Mouse (Mus musculus): ENCODE data around the gene Pcid2. TPM values are rescaled to one million over a fixed set of nuclear protein-coding genes. Genes with fewer than 3 reads are reported as not detected.
"Not testable (repeated sequence)": the region's sequence is repeated elsewhere in the genome, so short reads cannot be mapped to it uniquely, and the experiment has no call there.

The Pcid2 gene
- total RNA-seq, 2 experiments from 2014 or later = 7.5 to 8.1 TPM

- intact Hi-C loops (cut with DNase I) = loop anchor here (5.0 to 10.0 kb wide), 2 partner anchors 106 to 431 kb away; partner anchors contain the start of gene Tubgcp3
- peak in 1 of 2 experiments; percentile 35 for DNase-seq
Observed at GRCm38 (mm10) chr8:13105908-13106551, 771 bp upstream of the Pcid2 start.

- DNase-seq = peak; percentile 87 to 91
- intact Hi-C loops (cut with DNase I) = loop anchor here (5.0 to 10.0 kb wide), 2 partner anchors 108 to 430 kb away; partner anchors contain the start of gene Tubgcp3
Observed at GRCm38 (mm10) chr8:13104691-13105086, 570 bp downstream of the Pcid2 start.

GRCm38 (mm10) chr8:13077542-13077941 is 27.7 kb downstream of the Pcid2 start:
- no peak for DNase-seq
- intact Hi-C loops (cut with DNase I) = no loop called here

- intact Hi-C loops (cut with DNase I); DNase-seq: not testable (repeated sequence)
Observed at GRCm38 (mm10) chr8:13075579-13075978, 29.7 kb downstream of the Pcid2 start.

- intact Hi-C loops (cut with DNase I) = no loop called here
- no peak for DNase-seq
Observed at GRCm38 (mm10) chr8:13075044-13075443, 30.2 kb downstream of the Pcid2 start.

- DNase-seq = no peak
- intact Hi-C loops (cut with DNase I) = no loop called here
Observed at GRCm38 (mm10) chr8:13073255-13073654, 32.0 kb downstream of the Pcid2 start.

- intact Hi-C loops (cut with DNase I) = no loop called here
- DNase-seq = no peak
Observed at GRCm38 (mm10) chr8:13063112-13063511, 42.1 kb downstream of the Pcid2 start.

- intact Hi-C loops (cut with DNase I) = no loop called here
- no peak for DNase-seq
Observed at GRCm38 (mm10) chr8:13060441-13061150, 44.7 kb downstream of the Pcid2 start, which contains the start of gene Proz. Gene Proz, plus strand, starts transcription at chr8:13060914.

- intact Hi-C loops (cut with DNase I) = no loop called here
- no peak for DNase-seq
Observed at GRCm38 (mm10) chr8:13057351-13057750, 47.9 kb downstream of the Pcid2 start.

- intact Hi-C loops (cut with DNase I) = loop anchor here (5.0 kb wide), 1 partner anchor 58 kb away; no protein-coding TSS in a partner anchor
- DNase-seq = no peak
Observed at GRCm38 (mm10) chr8:13050550-13050949, 54.7 kb downstream of the Pcid2 start.

GRCm38 (mm10) chr8:13047652-13048051 is 57.6 kb downstream of the Pcid2 start:
- DNase-seq = no peak
- intact Hi-C loops (cut with DNase I) = no loop called here

GRCm38 (mm10) chr8:13041459-13041858 is 63.8 kb downstream of the Pcid2 start:
- intact Hi-C loops (cut with DNase I) = no loop called here
- no peak for DNase-seq

- intact Hi-C loops (cut with DNase I) = no loop called here
- DNase-seq = no peak
Observed at GRCm38 (mm10) chr8:13039054-13039453, 66.2 kb downstream of the Pcid2 start.

GRCm38 (mm10) chr8:13037569-13037968 is 67.7 kb downstream of the Pcid2 start:
- intact Hi-C loops (cut with DNase I) = no loop called here
- DNase-seq = no peak

GRCm38 (mm10) chr8:13037015-13037414 is 68.2 kb downstream of the Pcid2 start, which contains the start of gene F10:
Gene F10, plus strand, starts transcription at chr8:13037308.
- no peak for DNase-seq
- intact Hi-C loops (cut with DNase I) = no loop called here

GRCm38 (mm10) chr8:13036346-13036812 is 68.9 kb downstream of the Pcid2 start:
- no peak for DNase-seq
- intact Hi-C loops (cut with DNase I) = no loop called here

- DNase-seq = no peak
- intact Hi-C loops (cut with DNase I) = no loop called here
Observed at GRCm38 (mm10) chr8:13028482-13028881, 76.8 kb downstream of the Pcid2 start.

GRCm38 (mm10) chr8:13027615-13028014 is 77.6 kb downstream of the Pcid2 start:
- intact Hi-C loops (cut with DNase I) = no loop called here
- DNase-seq = no peak

All from gastrocnemius, postnatal 36 days (tissue).